Mouse (Mus musculus): ENCODE data around the gene Olfr789.

Gene Olfr789

GRCm38 (mm10) chr10:129484452-129484851, at the start of gene Olfr789:
Gene Olfr789, plus strand, starts transcription at chr10:129484752.
- DNase-seq (ENCODE audit: low spot score) = no peak

- no peak for DNase-seq (ENCODE audit: low spot score)
Measured at GRCm38 (mm10) chr10:129461562-129461961, 23.0 kb upstream of the Olfr789 start, which contains the start of gene Olfr787. Gene Olfr787, plus strand, starts transcription at chr10:129461862.

GRCm38 (mm10) chr10:129470698-129471097, 13.9 kb upstream of the Olfr789 start, which contains the start of gene Olfr788:
Gene Olfr788, plus strand, starts transcription at chr10:129470998.
- DNase-seq (ENCODE audit: low spot score) = no peak

GRCm38 (mm10) chr10:129473256-129473655, 11.3 kb upstream of the Olfr789 start:
- DNase-seq (ENCODE audit: low spot score) = no peak

- DNase-seq (ENCODE audit: low spot score) = no peak
Measured at GRCm38 (mm10) chr10:129473723-129474122, 10.8 kb upstream of the Olfr789 start.

DNA sequence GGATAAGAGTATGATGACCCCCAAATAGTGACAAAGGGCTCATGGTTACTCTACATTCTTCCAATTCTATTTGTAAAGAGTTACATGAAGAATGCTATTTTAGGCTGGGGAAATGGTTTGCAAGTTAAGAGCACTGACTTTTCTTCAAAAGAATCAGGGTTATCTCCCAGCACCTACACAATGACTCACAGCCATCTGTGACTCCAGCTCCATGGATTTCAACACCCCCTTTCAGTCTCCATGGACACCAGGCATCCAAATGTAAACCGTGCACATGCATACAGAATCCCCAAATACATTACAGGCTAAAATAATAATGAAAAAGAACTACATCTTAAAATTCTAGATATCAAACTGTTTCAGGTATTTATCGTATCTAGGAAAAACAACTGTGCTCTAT, 5.5 kb downstream of the Olfr789 start:
- no peak for DNase-seq (ENCODE audit: low spot score)

- no peak for DNase-seq (ENCODE audit: low spot score)
Measured at GRCm38 (mm10) chr10:129498192-129498591, 13.6 kb downstream of the Olfr789 start, which contains the start of gene Olfr790. Gene Olfr790, plus strand, starts transcription at chr10:129498492.

GRCm38 (mm10) chr10:129521492-129521891, 36.9 kb downstream of the Olfr789 start, which contains the start of gene Olfr791:
Gene Olfr791, plus strand, starts transcription at chr10:129521792.
- DNase-seq (ENCODE audit: low spot score) = no peak

GRCm38 (mm10) chr10:129538862-129539261, 54.3 kb downstream of the Olfr789 start, which contains the start of gene Olfr792:
Gene Olfr792, plus strand, starts transcription at chr10:129539162.
- no peak for DNase-seq (ENCODE audit: low spot score)
